Mouse (Mus musculus) testis, postnatal 10 days (tissue): ENCODE data around the gene Faf2.

Experiments used
- DNase-seq: peaks from one replicate; pipeline ENCODE4 v3.0.0; 2021; ENCODE audit warnings: low spot score

Faf2 gene

DNA sequence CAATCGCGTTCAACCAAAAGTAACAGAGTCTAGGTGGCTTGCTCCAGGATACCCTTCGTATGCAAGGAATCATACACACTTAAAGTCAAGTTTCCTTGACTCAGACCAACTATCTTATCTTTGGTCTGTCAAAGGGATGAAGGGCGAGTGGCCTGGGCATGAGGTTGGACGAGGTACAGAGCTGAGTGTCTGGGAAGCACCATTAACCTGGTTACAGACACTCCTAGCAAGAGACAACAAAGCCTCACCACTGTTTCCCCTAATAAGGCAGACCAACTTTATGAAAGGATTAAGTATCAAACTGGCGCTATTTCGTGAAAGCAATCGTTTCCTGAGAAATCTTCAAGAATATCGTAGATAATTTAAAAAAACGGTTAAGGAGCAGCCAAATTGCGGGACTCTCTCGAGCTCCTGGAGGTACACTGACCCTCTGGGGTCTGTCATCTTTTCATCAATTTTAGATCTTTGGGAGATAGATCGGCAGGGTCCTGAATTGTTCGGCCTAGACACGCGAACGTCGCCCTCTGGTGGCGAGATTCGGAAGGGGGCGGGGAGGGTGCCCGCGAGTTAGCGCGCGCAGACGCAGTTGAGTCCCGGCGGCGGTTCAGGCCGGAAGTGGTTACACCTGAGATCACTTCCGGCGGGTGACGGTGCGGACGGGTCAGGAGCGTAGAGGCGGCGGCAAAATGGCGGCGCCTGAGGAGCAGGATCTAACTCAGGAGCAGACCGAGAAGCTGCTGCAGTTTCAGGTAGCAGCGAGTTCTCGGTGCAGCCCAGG lies at the start of gene Faf2:
Gene Faf2 (plus strand): TSS at position 630 of the 778 bp plus-strand sequence.
- DNase-seq: peak; percentile 99

- no peak for DNase-seq
These were observed 49.0 kb upstream of the Faf2 start for GRCm38 (mm10) chr13:54572621-54573020.

- DNase-seq: peak; percentile 85
These were observed 46.6 kb upstream of the Faf2 start, which contains the start of gene Arl10 for GRCm38 (mm10) chr13:54574854-54575481. TSS of gene Arl10 (plus strand) at chr13:54575015.

- DNase-seq: no peak
These were observed 46.1 kb upstream of the Faf2 start for GRCm38 (mm10) chr13:54575489-54575888.

DNA sequence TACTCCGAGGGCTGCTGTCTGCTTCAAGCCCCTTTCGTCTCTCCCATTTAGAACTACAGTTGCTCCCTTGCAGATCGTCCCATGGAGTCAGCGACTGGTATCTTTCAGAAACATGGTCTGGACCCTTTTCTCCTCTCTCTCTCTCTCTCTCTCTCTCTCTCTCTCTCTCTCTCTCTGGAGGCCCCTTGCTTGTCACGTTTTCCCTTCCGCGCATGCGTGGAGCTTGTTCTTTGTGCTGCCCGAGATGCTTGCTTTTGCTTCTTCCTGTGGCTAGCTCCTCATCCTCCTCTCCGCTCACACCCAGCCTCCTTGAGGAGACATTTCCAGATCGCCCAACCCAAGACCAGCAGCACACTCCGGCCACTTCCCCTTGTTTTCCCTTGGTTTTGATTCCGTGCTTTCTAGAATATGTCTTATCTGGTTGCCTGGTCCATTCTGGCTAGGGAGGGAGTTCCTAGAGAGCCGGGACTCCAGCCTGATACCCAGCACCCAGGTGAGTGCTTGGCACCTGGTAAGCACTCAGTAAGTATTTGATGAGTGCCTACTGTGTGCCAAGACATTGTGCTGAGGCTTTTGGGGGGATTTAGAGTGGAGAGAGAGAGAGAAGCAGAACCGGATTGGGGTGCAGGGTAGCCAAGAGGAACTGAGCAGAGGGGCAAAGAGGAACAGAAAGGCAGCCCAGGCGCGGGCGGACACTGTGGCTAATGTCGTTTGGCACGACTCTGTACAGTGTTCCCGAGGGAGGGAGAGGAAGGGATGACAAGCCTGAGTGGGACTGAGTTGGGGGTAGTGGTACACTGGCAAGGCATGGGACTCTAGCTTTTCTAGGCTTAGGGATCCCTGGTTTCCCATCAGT lies 43.7 kb upstream of the Faf2 start:
- no peak for DNase-seq

GRCm38 (mm10) chr13:54581385-54581784 lies 40.2 kb upstream of the Faf2 start:
- no peak for DNase-seq

- DNase-seq: no peak
These were observed 39.5 kb upstream of the Faf2 start for GRCm38 (mm10) chr13:54582126-54582525.

- DNase-seq: no peak
These were observed 38.7 kb upstream of the Faf2 start for GRCm38 (mm10) chr13:54582860-54583259.

DNA sequence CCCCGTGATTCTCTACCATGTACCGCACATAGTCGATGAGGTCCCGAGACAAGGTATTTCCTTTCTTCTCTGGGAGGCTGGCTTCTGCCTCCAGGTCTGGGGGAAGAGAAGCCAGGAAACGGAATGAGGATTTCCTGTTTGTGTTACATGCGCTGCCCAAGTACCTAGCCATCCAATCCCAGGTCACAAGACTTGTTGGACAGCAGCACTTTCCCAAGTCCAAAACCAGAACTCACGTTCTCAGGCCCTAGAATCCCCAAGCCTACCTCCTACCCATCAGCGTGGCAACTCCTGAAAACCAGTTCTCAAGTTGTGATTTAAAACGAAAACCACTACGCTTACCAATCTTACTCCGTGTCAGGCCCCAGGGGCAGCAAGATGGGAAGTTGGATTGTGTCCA lies 35.8 kb upstream of the Faf2 start:
- DNase-seq: no peak

- no peak for DNase-seq
These were observed 32.1 kb upstream of the Faf2 start for GRCm38 (mm10) chr13:54589414-54589995.

GRCm38 (mm10) chr13:54589996-54590951 lies 31.3 kb upstream of the Faf2 start, which contains the start of the genes Nop16 and Higd2a:
TSS of gene Nop16 (minus strand) at chr13:54590090.
TSS of gene Higd2a (plus strand) at chr13:54590207.
- DNase-seq: peak; percentile 96

DNA sequence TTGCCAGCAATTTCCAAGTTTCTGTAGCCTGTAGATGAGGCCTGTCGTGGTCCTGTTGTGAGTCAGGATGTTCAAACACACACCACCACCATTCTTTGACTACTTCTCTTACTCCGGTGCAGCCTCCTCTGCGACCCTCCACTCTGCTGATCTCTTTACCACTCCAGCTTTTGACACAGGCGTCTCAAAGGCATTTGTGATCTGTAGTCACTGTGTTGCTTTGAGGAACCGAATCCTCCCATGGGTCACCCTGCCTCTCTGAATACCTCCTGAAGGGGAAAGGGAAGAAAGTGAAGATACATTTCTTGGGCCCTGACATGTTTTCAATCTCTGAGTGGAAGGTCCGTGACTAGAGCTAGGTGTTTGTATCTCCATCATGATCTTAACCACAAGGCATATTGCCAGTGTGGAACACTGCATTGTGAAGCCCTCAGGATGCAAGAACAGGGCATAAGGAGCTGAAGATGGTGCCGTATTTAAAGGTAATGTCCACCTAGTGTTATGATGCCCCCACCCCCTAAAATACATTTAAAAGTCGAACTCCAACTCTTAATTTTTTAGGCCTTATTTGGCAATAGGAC lies 29.7 kb upstream of the Faf2 start:
- DNase-seq: no peak

DNA sequence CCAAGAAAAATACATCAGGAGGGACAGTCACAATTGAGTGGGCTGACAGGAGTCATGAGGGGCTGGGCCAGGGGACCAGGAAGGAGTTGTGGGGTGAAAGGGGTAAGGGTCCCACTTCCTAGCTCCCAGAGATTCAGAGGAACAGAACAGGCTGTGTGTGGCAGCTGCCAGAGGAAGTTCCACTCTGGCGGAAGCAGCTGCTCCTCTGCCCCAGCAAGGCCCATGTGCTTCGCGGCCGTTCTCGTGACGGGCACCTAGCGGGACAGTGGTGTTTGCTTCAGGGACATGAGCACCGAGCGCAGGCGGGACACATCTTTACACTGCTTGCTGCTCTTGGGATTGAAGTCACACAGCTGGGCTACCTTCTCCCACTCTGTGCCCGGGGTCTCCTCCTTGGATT lies 28.0 kb upstream of the Faf2 start:
- DNase-seq: no peak

GRCm38 (mm10) chr13:54596107-54596690 lies 25.4 kb upstream of the Faf2 start:
- no peak for DNase-seq

- no peak for DNase-seq
These were observed 24.7 kb upstream of the Faf2 start for GRCm38 (mm10) chr13:54596870-54597269.

- no peak for DNase-seq
These were observed 22.9 kb upstream of the Faf2 start for GRCm38 (mm10) chr13:54598622-54599143.

DNA sequence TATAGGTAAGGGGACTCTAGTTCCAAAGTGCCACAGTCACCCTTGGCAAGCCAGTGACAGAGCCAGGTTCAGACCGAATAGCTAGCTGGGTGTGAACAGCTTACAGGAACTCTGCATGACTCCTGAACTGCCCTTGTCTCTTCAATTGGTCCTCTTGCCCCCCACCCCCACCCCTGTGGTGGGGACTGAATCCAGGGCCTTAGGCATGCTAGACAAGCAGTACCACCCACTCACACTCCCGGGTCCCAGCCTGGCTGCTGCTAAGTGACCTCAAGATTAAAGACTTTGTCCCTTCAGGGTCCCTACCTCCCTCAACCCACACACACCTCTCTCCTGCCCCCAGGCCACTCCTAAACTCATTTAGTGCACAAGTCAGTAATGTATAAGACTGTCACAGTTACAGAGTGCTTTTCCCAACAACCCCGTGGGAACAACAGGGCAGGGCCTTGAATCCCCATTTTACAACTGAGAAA lies 18.9 kb upstream of the Faf2 start:
- DNase-seq: no peak

DNA sequence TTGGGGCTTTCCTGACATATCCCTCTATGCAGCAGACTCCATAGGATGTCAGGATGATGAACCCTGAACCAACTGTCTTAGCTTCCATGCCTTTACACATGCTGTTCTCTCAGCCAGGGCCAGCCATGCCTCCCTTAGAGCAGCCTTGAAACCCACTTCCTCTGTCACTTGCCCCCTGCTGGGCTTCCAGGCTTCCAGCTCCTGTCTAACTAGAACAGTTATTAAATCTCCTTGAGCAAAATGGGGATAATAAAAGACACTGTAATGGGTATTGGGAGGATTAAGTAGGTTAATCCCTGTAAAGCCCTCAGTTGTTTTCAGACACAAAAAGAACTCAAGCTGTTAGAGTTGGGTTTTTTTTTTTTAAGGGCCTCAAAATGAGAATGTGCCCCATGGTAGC lies 18.1 kb upstream of the Faf2 start:
- DNase-seq: no peak

GRCm38 (mm10) chr13:54604221-54604620 lies 17.4 kb upstream of the Faf2 start:
- no peak for DNase-seq

GRCm38 (mm10) chr13:54605426-54605825 lies 16.2 kb upstream of the Faf2 start:
- DNase-seq: no peak
